Mouse (Mus musculus): ENCODE data around the gene Dpf3. TPM values are rescaled to one million over a fixed set of nuclear protein-coding genes. Genes with fewer than 3 reads are reported as not detected.

Gene Dpf3
- polyA plus RNA-seq, 1 experiment from 2014 or later = 5.9 TPM

DNA sequence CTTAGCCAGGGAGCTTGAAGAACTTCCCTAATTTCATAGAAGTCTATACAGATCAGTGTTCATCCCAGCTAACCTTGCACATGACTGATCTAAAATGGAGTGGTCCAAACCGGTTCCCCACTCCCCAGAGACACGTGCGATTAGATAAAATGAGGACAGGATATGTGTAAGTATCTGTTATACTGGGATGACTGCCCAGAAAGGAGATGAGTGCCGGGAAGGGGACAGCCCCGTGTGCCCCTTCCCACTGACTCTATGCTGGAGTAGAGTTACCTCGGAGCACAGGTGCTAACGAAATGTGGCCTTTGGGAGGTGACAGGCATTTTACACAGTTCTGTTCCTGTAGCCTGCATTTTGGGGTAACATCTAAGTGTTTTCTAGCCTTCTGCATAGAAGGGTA lies 15.8 kb downstream of the Dpf3 start:
- ATAC-seq = no peak

DNA sequence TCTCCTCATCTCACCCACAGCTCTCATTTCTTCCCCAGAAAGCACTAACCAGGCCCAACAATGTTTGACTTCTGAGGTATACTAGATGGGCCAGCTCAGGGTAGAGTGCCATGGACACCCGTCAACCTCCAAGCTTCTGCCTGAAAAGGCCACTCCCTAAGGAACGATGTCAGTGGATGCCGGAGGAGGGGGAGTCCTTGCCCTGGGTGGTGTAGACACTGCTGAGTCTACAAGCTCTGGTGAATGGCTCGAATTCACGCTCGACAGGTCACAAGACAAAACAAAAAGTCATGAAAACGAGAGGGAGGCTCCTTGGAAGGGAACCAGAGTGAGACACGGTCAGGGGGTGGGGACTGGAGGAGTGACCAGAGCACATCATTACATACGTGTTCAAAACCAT lies 17.4 kb downstream of the Dpf3 start:
- no peak overlapping the region for H3K9ac ChIP-seq (ENCODE audit: low read depth, low read length)
- peaks cover 10% of the 10 kb centered on the region; the same call in 1 of the 2 replicates for H3K4me1 ChIP-seq (replicated peaks; ENCODE audit: control insufficient read depth, insufficient read depth, low read length)
- H3K27me3 ChIP-seq (replicated peaks; ENCODE audit: control insufficient read depth, insufficient read depth, low read length) = no peaks in the 10 kb centered on the region
- no peak for ATAC-seq
- no peak overlapping the region for H3K27ac ChIP-seq (ENCODE audit: low read depth, low read length)
- no peak overlapping the region for H3K4me3 ChIP-seq (ENCODE audit: low read depth, low read length)
- no peaks in the 10 kb centered on the region for H3K9me3 ChIP-seq (ENCODE audit: control insufficient read depth)
- no peak overlapping the region for H3K4me2 ChIP-seq (replicated peaks; ENCODE audit: low read depth)
- WGBS = 77% methylated on average over 9 of the region's 9 CpGs
- no peak for TF ChIP-seq CTCF (IDR thresholded peaks at IDR 0.05; ENCODE audit: low read depth)
- H3K36me3 ChIP-seq (ENCODE audit: control insufficient read depth, insufficient read depth) = no peaks in the 10 kb centered on the region

More for the DNA sequence above, 15.8 kb downstream of the Dpf3 start:
- TF ChIP-seq CTCF (IDR thresholded peaks at IDR 0.05; ENCODE audit: low read depth) = no peak
- no peak overlapping the region for H3K4me2 ChIP-seq (replicated peaks; ENCODE audit: low read depth)
- 79% methylated on average over 7 of the region's 7 CpGs for WGBS
- H3K9ac ChIP-seq (ENCODE audit: low read depth, low read length) = no peak overlapping the region
- H3K4me3 ChIP-seq (ENCODE audit: low read depth, low read length) = no peak overlapping the region
- H3K4me1 ChIP-seq (replicated peaks; ENCODE audit: control insufficient read depth, insufficient read depth, low read length) = peaks cover 4% of the 10 kb centered on the region; the same call in 1 of the 2 replicates
- no peaks in the 10 kb centered on the region for H3K36me3 ChIP-seq (ENCODE audit: control insufficient read depth, insufficient read depth)
- no peaks in the 10 kb centered on the region for H3K27me3 ChIP-seq (replicated peaks; ENCODE audit: control insufficient read depth, insufficient read depth, low read length)
- no peaks in the 10 kb centered on the region for H3K9me3 ChIP-seq (ENCODE audit: control insufficient read depth)
- no peak overlapping the region for H3K27ac ChIP-seq (ENCODE audit: low read depth, low read length)

- Histone ChIP-seq H3K36me3 (ENCODE audit: control insufficient read depth, insufficient read depth) (no peaks in the 10 kb centered on the region; the same call in 1 of the 2 replicates), H3K4me3 (ENCODE audit: low read depth, low read length) (no peak overlapping the region), H3K4me2 (replicated peaks; ENCODE audit: low read depth) (0 out of 2 replicates have a peak overlapping the region, but pooled peaks have one; percentile 13), H3K4me1 (replicated peaks; ENCODE audit: control insufficient read depth, insufficient read depth, low read length) (peaks cover 10% of the 10 kb centered on the region; the same call in 1 of the 2 replicates), H3K9me3 (ENCODE audit: control insufficient read depth) (no peaks in the 10 kb centered on the region), H3K27me3 (replicated peaks; ENCODE audit: control insufficient read depth, insufficient read depth, low read length) (no peaks in the 10 kb centered on the region), H3K27ac (ENCODE audit: low read depth, low read length) (no peak overlapping the region), H3K9ac (ENCODE audit: low read depth, low read length) (no peak overlapping the region)
- peak; percentile 71 for ATAC-seq
- WGBS = 16% methylated on average over 6 of the region's 6 CpGs
- TF ChIP-seq CTCF (IDR thresholded peaks at IDR 0.05; ENCODE audit: low read depth) = no peak
Observed at GRCm38 (mm10) chr12:83466508-83467430, 20.7 kb downstream of the Dpf3 start.

DNA sequence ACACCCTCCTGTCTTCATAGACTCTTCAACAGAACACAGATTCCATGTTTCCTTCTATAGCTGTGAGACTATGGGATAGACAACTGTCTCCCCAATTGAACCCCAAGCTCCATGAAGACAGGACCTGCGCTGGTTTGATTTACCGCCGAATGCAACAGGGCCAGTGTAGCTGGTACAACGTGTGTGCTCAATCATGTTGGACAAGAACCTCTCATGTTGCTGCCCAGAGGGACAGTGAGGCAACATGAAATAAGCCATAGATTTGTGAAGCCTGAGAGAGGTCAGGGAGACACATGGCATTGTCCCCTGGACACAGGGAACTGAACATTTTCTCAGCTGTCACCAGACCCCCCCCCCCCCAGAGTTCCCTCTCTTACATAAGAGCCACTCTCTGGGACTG lies 21.5 kb downstream of the Dpf3 start:
- no peak overlapping the region for H3K4me3 ChIP-seq (ENCODE audit: low read depth, low read length)
- H3K27ac ChIP-seq (ENCODE audit: low read depth, low read length) = no peak overlapping the region
- 71% methylated on average over 4 of the region's 4 CpGs for WGBS
- H3K4me1 ChIP-seq (replicated peaks; ENCODE audit: control insufficient read depth, insufficient read depth, low read length) = peaks cover 10% of the 10 kb centered on the region; the same call in 1 of the 2 replicates
- no peaks in the 10 kb centered on the region for H3K27me3 ChIP-seq (replicated peaks; ENCODE audit: control insufficient read depth, insufficient read depth, low read length)
- no peaks in the 10 kb centered on the region for H3K9me3 ChIP-seq (ENCODE audit: control insufficient read depth)
- H3K4me2 ChIP-seq (replicated peaks; ENCODE audit: low read depth) = no peak overlapping the region
- no peak overlapping the region for H3K9ac ChIP-seq (ENCODE audit: low read depth, low read length)
- no peak for ATAC-seq
- no peak for TF ChIP-seq CTCF (IDR thresholded peaks at IDR 0.05; ENCODE audit: low read depth)
- H3K36me3 ChIP-seq (ENCODE audit: control insufficient read depth, insufficient read depth) = no peaks in the 10 kb centered on the region; the same call in 1 of the 2 replicates

DNA sequence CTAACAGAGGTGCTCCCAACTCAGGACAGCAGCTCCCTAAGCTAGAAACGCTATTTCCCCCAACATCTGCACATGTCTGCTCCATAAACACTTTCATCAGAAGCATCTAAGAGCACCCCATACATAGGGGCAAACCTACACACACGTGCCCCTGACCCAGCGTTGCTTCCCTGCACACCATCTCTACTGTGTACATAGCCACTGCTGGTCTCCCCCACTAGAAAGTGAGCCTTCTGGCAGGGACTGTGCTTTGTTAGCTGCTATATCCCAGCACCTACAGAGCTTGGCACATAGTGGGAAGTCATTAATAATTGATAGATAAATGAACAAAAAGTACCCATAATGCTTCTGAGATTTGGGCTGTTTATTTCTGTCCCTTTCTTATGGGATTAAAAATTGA lies 27.2 kb downstream of the Dpf3 start:
- H3K9ac ChIP-seq (ENCODE audit: low read depth, low read length) = no peak overlapping the region
- no peak overlapping the region for H3K4me3 ChIP-seq (ENCODE audit: low read depth, low read length)
- H3K27me3 ChIP-seq (replicated peaks; ENCODE audit: control insufficient read depth, insufficient read depth, low read length) = no peaks in the 10 kb centered on the region
- no peaks in the 10 kb centered on the region for H3K4me1 ChIP-seq (replicated peaks; ENCODE audit: control insufficient read depth, insufficient read depth, low read length)
- 57% methylated on average over 3 of the region's 3 CpGs for WGBS
- no peak for TF ChIP-seq CTCF (IDR thresholded peaks at IDR 0.05; ENCODE audit: low read depth)
- no peaks in the 10 kb centered on the region for H3K9me3 ChIP-seq (ENCODE audit: control insufficient read depth)
- no peak for ATAC-seq
- no peak overlapping the region for H3K27ac ChIP-seq (ENCODE audit: low read depth, low read length)
- H3K36me3 ChIP-seq (ENCODE audit: control insufficient read depth, insufficient read depth) = no peaks in the 10 kb centered on the region; the same call in 1 of the 2 replicates
- no peak overlapping the region for H3K4me2 ChIP-seq (replicated peaks; ENCODE audit: low read depth)

DNA sequence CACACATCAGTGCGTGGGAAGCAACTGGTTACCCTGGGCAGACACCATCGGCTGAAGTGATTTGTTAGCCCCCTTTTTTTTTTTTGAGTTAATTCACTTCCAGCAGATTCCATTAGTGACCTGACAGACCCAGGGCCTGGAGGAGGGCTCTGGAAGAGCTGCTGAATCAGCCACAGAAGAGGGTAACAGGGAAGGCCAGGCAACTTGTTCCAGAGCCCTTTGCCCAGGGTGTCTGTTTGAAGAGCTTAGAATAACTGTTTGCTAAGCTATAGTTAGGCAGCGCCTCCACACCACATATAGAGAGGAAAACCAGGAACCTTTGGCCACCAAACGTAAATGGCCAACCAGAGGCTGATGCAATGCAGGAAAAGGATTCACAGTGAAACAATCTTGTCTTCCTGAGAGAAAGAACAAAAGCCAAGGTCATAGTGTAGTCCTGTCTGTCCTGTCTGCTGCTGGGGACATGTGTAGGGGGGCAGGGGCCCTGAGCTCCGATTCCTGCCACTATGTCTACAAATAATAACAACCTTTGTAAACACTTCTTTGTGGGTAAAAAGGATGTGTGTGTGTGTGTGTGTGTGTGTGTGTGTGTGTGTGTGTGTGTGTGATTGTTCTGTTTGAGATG lies 32.7 kb downstream of the Dpf3 start:
- Histone ChIP-seq H3K4me1 (replicated peaks; ENCODE audit: control insufficient read depth, insufficient read depth, low read length) (no peaks in the 10 kb centered on the region), H3K27me3 (replicated peaks; ENCODE audit: control insufficient read depth, insufficient read depth, low read length) (no peaks in the 10 kb centered on the region), H3K27ac (ENCODE audit: low read depth, low read length) (peak overlapping the region; percentile 50), H3K36me3 (ENCODE audit: control insufficient read depth, insufficient read depth) (no peaks in the 10 kb centered on the region), H3K9me3 (ENCODE audit: control insufficient read depth) (no peaks in the 10 kb centered on the region), H3K9ac (ENCODE audit: low read depth, low read length) (no peak overlapping the region), H3K4me2 (replicated peaks; ENCODE audit: low read depth) (0 out of 2 replicates have a peak overlapping the region, but pooled peaks have one; percentile 1), H3K4me3 (ENCODE audit: low read depth, low read length) (no peak overlapping the region)
- 0 out of 2 replicates have a peak, but pooled peaks have one; percentile 7 for TF ChIP-seq CTCF (IDR thresholded peaks at IDR 0.05; ENCODE audit: low read depth)
- 25% methylated on average over 5 of the region's 5 CpGs for WGBS
- peak; percentile 60 for ATAC-seq
